Mouse (Mus musculus) MEL (cell line): ENCODE results near the gene Lrrc4c.

Experiments used
- CTCF ChIP-seq, 3 experiments: IDR thresholded peaks in 2 of 3; conservative IDR thresholded peaks in 1 of 3; 2 replicates each; pipeline ENCODE4 v1.5.1; 2011 to 2012; ENCODE audit warnings: low read length in 3 of 3, low read depth in 2 of 3, mild to moderate bottlenecking in 2 of 3, improper control_type of control experiment in 1 of 3, inconsistent platforms in 1 of 3, mixed read lengths in 1 of 3, moderate library complexity in 1 of 3; ENCODE audit not compliant: control insufficient read depth in 1 of 3, insufficient read depth in 1 of 3, poor library complexity in 1 of 3, severe bottlenecking in 1 of 3
- GATA1 ChIP-seq: IDR thresholded peaks from 2 replicates; pipeline ENCODE4 v1.6.1; 2011; ENCODE audit warnings: low read depth, low read length, improper control_type of control experiment
- POLR2A ChIP-seq, 2 experiments: IDR thresholded peaks; 2 replicates each; pipeline ENCODE4 v1.6.1; 2011 to 2012; ENCODE audit warnings: low read length in 2 of 2, mild to moderate bottlenecking in 2 of 2, control low read depth in 1 of 2, improper control_type of control experiment in 1 of 2, low read depth in 1 of 2, moderate library complexity in 1 of 2; ENCODE audit not compliant: control insufficient read depth in 1 of 2, insufficient read depth in 1 of 2, poor library complexity in 1 of 2
- SMC3 ChIP-seq: IDR thresholded peaks from 2 replicates; pipeline ENCODE4 v1.6.1; 2011; ENCODE audit warnings: low read depth, low read length, improper control_type of control experiment
- USF1 ChIP-seq: IDR thresholded peaks from 2 replicates; pipeline ENCODE4 v1.6.1; 2014; ENCODE audit warnings: low read depth, mild to moderate bottlenecking, inconsistent platforms, low read length, improper control_type of control experiment, moderate library complexity

DNA sequence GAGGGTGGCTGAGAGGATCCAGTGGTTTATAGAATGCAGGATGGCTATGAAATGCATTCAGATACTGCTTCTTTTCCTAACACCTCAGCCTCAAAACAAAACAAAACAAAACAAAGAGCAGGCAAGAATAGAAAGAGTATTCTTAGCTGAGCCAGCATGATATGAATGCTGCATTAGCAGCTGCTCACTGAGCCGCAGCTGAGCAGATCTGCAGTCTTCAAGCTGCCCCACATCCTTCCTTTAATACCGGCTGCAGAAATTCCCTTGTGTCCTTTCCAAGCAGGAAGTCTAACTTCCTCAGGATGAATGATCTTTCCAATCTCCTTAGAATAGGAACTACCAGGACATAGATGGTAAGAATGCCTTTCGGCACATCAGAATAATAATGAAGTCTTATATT lies 16.7 kb downstream of the Lrrc4c start:
- TF ChIP-seq SMC3 (no peak), CTCF (IDR thresholded peaks at IDR 0.05 in 2 of 3, conservative IDR thresholded peaks at IDR 0.05 in 1 of 3; ENCODE audit: control insufficient read depth in 1 of 3, insufficient read depth in 1 of 3, low read depth in 2 of 3, low read length in 3 of 3, poor library complexity in 1 of 3, severe bottlenecking in 1 of 3) (no peak), USF1 (no peak), GATA1 (no peak), POLR2A (IDR thresholded peaks at IDR 0.05; ENCODE audit: control insufficient read depth in 1 of 2, insufficient read depth in 1 of 2, low read depth in 1 of 2, low read length in 2 of 2, poor library complexity in 1 of 2) (no peak)
